Mouse (Mus musculus) midbrain, embryonic 16.5 days (tissue): ENCODE results near the gene Asb9. TPM values are rescaled to one million over a fixed set of nuclear protein-coding genes. Genes with fewer than 3 reads are reported as not detected.
A peak's percentile ranks its signal among the peaks of the same experiment; 100 is the strongest.

Experiments
- ATAC-seq: fragments of 200-750 bp; cut with Nextera tagmentation; 2 replicates; pipeline ENCODE4 v1.8.0; 2017; ENCODE audit warnings: moderate TSS enrichment
- H3K27ac ChIP-seq: fragments of 300-500 bp; sonication (generic); 2 replicates; pipeline ENCODE4 v1.5.1; 2014; ENCODE audit warnings: mild to moderate bottlenecking, low read length, mixed read lengths
- H3K27me3 ChIP-seq: fragments of 300-500 bp; sonication (generic); 2 replicates; pipeline ENCODE4 v1.6.1; 2014; ENCODE audit warnings: low read depth, low read length, mixed read lengths; ENCODE audit not compliant: control insufficient read depth, insufficient read depth
- H3K36me3 ChIP-seq: fragments of 300-500 bp; sonication (generic); 2 replicates; pipeline ENCODE4 v1.6.1; 2014; ENCODE audit warnings: mild to moderate bottlenecking, low read length, moderate library complexity, mixed read lengths; ENCODE audit not compliant: control insufficient read depth, insufficient read depth
- H3K4me1 ChIP-seq: fragments of 300-500 bp; sonication (generic); 2 replicates; pipeline ENCODE4 v1.6.1; 2014; ENCODE audit warnings: mild to moderate bottlenecking, low read length, mixed read lengths; ENCODE audit not compliant: control insufficient read depth, insufficient read depth
- H3K4me2 ChIP-seq: fragments of 300-500 bp; sonication (generic); 2 replicates; pipeline ENCODE4 v1.6.1; 2014; ENCODE audit warnings: mild to moderate bottlenecking, low read length, mixed read lengths
- H3K4me3 ChIP-seq: fragments of 300-500 bp; sonication (generic); 2 replicates; pipeline ENCODE4 v1.5.1; 2014; ENCODE audit warnings: low read depth, mild to moderate bottlenecking, low read length, moderate library complexity, mixed read lengths
- H3K9ac ChIP-seq: fragments of 300-500 bp; sonication (generic); 2 replicates; pipeline ENCODE4 v1.6.1; 2014; ENCODE audit warnings: low read depth, low read length, mixed read lengths
- H3K9me3 ChIP-seq: fragments of 300-500 bp; sonication (generic); replicated peaks from 2 replicates; pipeline ENCODE4 v1.6.1; 2014; ENCODE audit warnings: mild to moderate bottlenecking, low read length, mixed read lengths; ENCODE audit not compliant: control insufficient read depth, poor library complexity, severe bottlenecking
- WGBS: fragments of 180-500 bp; shearing (Covaris S2); extraction: QIAGEN DNeasy Blood & Tissue Kit; methylation state at CpG from one replicate; pipeline ENCODE4 v1.1.7; 2014; 5-methylcytosine and 5-hydroxymethylcytosine counted together
- polyA plus RNA-seq: library from polyadenylated mRNA; unstranded; fragments of >200 nt; fragmentation: Nextera tagmentation; extraction: Ambion mirVana; gene quantifications from 2 replicates; pipeline ENCODE4 v1.2.1, GENCODE M21; 2015

Asb9 gene
- polyA plus RNA-seq, result not detected in 2 replicates

GRCm38 (mm10) chrX:164505709-164506498, at the start of gene Asb9:
Gene Asb9, plus strand, starts transcription at chrX:164506327.
- no peak within 1 kb of the TSS for H3K27ac ChIP-seq
- H3K36me3 ChIP-seq, result no peaks in the 10 kb centered on the region
- no peak for ATAC-seq
- 76% methylated on average over 10 of the region's 10 CpGs for whole genome bisulfite sequencing
- no peak within 1 kb of the TSS for H3K4me2 ChIP-seq
- no peak within 1 kb of the TSS for H3K4me3 ChIP-seq
- H3K4me1 ChIP-seq, result no peaks in the 10 kb centered on the region
- H3K27me3 ChIP-seq, result no peaks in the 10 kb centered on the region; the same call in 1 of the 2 replicates
- H3K9me3 ChIP-seq, result no peaks in the 10 kb centered on the region
- no peak within 1 kb of the TSS for H3K9ac ChIP-seq

GRCm38 (mm10) chrX:164459205-164459878, 46.8 kb upstream of the Asb9 start:
- Histone ChIP-seq H3K9me3 (no peaks in the 10 kb centered on the region), H3K4me3 (no peak overlapping the region), H3K27me3 (no peaks in the 10 kb centered on the region), H3K36me3 (no peaks in the 10 kb centered on the region), H3K4me2 (no peak overlapping the region), H3K4me1 (no peaks in the 10 kb centered on the region), H3K27ac (no peak overlapping the region), H3K9ac (no peak overlapping the region)
- 70% methylated on average over 6 of the region's 6 CpGs for WGBS
- no peak for ATAC-seq

GRCm38 (mm10) chrX:164502258-164502657, 3.9 kb upstream of the Asb9 start:
- no peaks in the 10 kb centered on the region for H3K27me3 ChIP-seq
- no peaks in the 10 kb centered on the region for H3K36me3 ChIP-seq
- 76% methylated on average over 2 of the region's 2 CpGs for WGBS
- ATAC-seq, result no peak
- H3K9ac ChIP-seq, result no peak overlapping the region
- no peaks in the 10 kb centered on the region for H3K4me1 ChIP-seq
- H3K4me3 ChIP-seq, result no peak overlapping the region
- no peaks in the 10 kb centered on the region for H3K9me3 ChIP-seq
- H3K4me2 ChIP-seq, result no peak overlapping the region
- no peak overlapping the region for H3K27ac ChIP-seq

- Histone ChIP-seq H3K27ac (no peak overlapping the region), H3K4me3 (no peak overlapping the region), H3K36me3 (no peaks in the 10 kb centered on the region), H3K4me1 (no peaks in the 10 kb centered on the region), H3K9ac (no peak overlapping the region), H3K27me3 (no peaks in the 10 kb centered on the region; the same call in 1 of the 2 replicates), H3K4me2 (no peak overlapping the region), H3K9me3 (no peaks in the 10 kb centered on the region)
- WGBS, result 70% methylated on average over 4 of the region's 4 CpGs
- no peak for ATAC-seq
Observed at GRCm38 (mm10) chrX:164507068-164507467, 941 bp downstream of the Asb9 start.

GRCm38 (mm10) chrX:164508728-164509127, 2.6 kb downstream of the Asb9 start:
- Histone ChIP-seq H3K9me3 (no peaks in the 10 kb centered on the region), H3K36me3 (no peaks in the 10 kb centered on the region), H3K4me3 (no peak overlapping the region), H3K4me2 (no peak overlapping the region), H3K9ac (no peak overlapping the region), H3K4me1 (no peaks in the 10 kb centered on the region), H3K27me3 (peaks cover 4% of the 10 kb centered on the region; the same call in 1 of the 2 replicates), H3K27ac (no peak overlapping the region)
- ATAC-seq, result peak; percentile 51; the same call in 1 of the 2 replicates
- 69% methylated on average over 3 of the region's 3 CpGs for WGBS

- no peak for ATAC-seq
- Histone ChIP-seq H3K36me3 (no peaks in the 10 kb centered on the region), H3K9ac (no peak overlapping the region), H3K27me3 (no peaks in the 10 kb centered on the region), H3K4me3 (no peak overlapping the region), H3K4me1 (no peaks in the 10 kb centered on the region), H3K9me3 (no peaks in the 10 kb centered on the region), H3K4me2 (no peak overlapping the region), H3K27ac (no peak overlapping the region)
Observed at GRCm38 (mm10) chrX:164522138-164522537, 16.0 kb downstream of the Asb9 start.

GRCm38 (mm10) chrX:164526566-164526965, 20.4 kb downstream of the Asb9 start:
- ATAC-seq, result no peak
- Histone ChIP-seq H3K9ac (no peak overlapping the region), H3K9me3 (no peaks in the 10 kb centered on the region), H3K4me1 (no peaks in the 10 kb centered on the region), H3K27me3 (no peaks in the 10 kb centered on the region), H3K36me3 (no peaks in the 10 kb centered on the region), H3K27ac (no peak overlapping the region), H3K4me2 (no peak overlapping the region), H3K4me3 (no peak overlapping the region)
- WGBS, result 43% methylated on average over 1 of the region's 1 CpGs

- no peak overlapping the region for H3K4me3 ChIP-seq
- WGBS, result 32% methylated on average over 10 of the region's 11 CpGs
- no peak overlapping the region for H3K27ac ChIP-seq
- H3K4me1 ChIP-seq, result no peaks in the 10 kb centered on the region; the same call in 1 of the 2 replicates
- H3K27me3 ChIP-seq, result peaks cover 2% of the 10 kb centered on the region
- peak overlapping the region; percentile 19 for H3K4me2 ChIP-seq
- H3K9me3 ChIP-seq, result no peaks in the 10 kb centered on the region
- H3K9ac ChIP-seq, result no peak overlapping the region
- ATAC-seq, result peak; percentile 58
- no peaks in the 10 kb centered on the region for H3K36me3 ChIP-seq
Observed at GRCm38 (mm10) chrX:164541436-164542317, 35.5 kb downstream of the Asb9 start.
